Mouse (Mus musculus) right cerebral cortex, postnatal 4 days (tissue): Measurements from ENCODE around the gene H2-Oa.
A peak's percentile ranks its signal among the peaks of the same experiment; 100 is the strongest.

ENCODE experiments used
- DNase-seq: peaks from one replicate; pipeline ENCODE4 v3.0.0-alpha.2; 2022

The H2-Oa gene

DNA sequence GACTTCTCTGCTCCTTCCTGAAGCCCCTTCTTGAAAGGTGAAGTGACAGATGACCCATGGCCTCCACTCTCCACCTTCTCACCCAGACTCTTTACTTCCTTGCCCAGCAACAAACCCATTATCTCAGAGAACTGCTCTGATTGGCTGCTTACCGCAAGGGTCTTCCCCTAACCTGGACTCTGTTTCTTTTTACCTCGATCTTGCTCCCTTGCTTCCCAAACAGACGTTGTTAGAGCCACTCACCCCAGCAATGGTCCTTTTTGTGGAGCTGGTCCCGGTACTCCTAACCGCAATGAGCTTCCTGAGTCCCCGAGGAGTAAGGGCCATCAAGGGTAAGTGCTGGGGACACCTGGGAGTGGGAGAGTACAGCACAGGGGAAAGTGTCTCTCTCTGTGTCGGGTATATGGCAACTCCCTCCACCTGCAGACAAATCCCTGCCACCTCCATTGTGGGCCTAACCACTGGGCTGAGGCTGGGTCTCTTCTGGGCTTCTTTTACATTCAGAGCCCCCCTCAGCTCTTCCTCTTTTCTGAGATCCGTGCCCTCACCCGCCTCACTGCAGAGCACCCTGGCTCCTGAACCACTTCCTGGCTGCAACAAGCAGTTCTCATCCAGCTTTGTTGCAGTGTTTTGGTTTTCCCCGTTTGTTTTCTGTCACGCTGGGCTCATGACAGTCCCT lies at the start of gene H2-Oa:
Gene H2-Oa, plus strand, starts transcription at position 144 of the 679 bp plus-strand sequence.
- no peak for DNase-seq

DNA sequence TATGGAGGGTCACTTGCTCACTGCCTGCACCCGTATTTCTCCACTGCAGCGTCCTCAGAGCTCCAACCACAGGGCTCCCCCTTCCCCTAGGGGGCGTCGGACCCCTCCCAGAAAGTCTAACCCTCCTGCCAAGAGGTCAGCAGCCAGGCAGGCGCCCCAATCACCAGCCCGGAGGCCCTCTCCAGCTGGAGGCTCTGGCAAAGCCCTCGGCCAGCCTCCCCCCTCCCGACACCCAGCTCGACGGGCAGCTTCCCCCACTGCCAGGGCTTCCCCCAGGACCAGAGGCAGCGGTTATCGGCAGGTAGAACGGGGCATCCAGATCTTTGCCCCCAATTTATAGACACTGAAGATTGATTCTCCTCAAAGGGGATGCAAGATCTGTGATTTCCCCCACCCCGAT lies 46.2 kb upstream of the H2-Oa start:
- DNase-seq, result no peak

- DNase-seq, result no peak
These were observed 44.6 kb upstream of the H2-Oa start for GRCm38 (mm10) chr17:34047404-34048050.

DNA sequence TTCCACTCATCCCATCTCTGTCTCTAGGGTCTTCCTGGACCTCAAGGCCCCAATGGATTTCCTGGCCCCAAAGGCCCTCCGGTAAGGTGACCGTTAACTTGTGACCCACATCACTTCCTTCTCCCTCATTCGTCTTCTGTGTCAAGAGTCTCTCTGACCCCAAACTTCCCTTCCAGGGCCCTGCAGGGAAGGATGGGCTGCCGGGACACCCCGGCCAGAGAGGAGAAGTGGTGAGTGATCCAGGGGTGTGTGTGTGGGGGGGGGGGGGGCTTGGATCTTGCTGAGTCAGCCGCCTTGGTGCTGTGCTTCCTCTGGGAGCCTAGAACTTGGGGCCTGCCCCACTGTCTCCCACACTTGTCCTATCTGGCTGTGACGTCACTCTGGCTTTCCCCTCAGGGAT lies 34.9 kb upstream of the H2-Oa start:
- no peak for DNase-seq

- no peak for DNase-seq
These were observed 23.3 kb upstream of the H2-Oa start for GRCm38 (mm10) chr17:34068864-34069263.

DNA sequence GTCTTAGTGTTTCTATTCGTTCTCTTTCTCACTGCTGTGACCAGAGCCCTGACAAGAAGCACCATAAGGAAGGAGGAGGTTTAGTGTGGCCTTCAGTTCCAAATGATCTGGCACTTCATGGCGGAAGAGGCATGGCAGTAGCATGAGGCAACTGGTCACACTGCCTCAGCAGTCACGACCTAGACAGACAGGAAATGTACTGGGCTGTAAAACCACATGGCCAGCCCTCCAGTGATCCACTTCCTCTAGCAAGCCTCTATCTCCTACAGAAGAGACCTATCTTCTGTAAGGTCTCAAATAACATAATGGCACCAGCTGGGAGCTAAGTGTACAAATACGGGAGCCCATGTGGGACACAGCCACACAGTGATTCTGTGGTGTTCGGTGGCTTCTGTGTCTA lies 20.0 kb upstream of the H2-Oa start:
- DNase-seq, result no peak

GRCm38 (mm10) chr17:34075271-34075670 lies 16.9 kb upstream of the H2-Oa start:
- DNase-seq, result peak; percentile 86

DNA sequence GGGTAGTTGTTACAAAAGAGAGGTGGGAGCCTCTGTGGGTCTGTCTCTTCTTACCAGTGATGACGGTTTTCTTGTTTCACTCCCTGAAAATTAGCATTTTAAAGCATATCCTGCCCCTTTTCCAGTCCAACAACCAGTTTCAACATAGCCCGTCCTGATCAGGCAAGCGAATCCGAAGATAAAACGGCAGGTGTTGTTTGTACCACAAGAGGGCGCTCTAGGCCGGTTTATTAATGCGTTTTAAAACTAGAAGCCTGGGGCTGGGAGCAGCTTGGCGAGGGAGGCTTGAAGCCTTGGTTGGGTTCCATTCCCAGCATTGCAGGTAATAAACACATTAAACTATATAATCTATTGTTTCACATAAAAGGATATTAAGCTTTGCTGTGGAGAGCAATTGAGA lies 14.6 kb upstream of the H2-Oa start:
- DNase-seq, result peak; percentile 79

DNA sequence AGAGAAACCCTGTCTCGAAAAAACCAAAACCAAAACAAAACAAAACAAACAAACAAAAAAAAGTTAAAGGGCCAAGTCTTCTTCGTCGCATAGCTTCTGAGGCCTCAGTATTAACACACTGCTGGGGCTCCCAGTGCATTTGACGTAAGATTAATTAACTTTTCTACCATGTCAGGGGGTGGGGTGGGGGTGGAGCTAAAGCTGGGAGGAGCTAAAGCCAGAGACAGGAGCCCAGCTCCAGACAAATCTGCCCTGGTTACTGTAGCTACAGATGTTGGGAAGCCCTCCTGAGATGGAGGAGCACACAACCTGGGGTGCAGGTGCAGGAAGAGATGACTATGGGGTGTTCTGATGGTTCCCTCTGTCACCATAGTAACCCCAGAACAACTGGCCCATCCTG lies 14.0 kb upstream of the H2-Oa start:
- no peak for DNase-seq

DNA sequence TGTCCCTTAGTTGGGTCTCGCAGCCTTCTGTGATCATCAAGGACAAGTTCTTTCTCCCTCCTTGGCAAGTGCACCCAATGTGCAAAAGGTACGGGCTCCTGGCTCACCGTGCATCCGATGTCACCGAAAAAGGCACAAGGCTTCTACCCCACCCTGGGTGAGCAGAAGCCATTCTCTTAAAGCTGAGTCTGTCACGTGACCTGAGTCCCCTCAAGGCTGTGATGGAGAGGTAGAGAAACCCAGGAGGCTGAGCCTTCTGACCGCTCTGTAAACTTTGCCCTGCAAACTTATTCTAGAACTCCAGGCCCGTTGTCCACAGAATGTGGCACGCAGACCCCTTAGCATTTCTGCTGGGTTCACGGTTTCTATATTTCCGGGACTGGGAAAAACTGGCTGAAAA lies 13.1 kb upstream of the H2-Oa start:
- DNase-seq, result no peak

DNA sequence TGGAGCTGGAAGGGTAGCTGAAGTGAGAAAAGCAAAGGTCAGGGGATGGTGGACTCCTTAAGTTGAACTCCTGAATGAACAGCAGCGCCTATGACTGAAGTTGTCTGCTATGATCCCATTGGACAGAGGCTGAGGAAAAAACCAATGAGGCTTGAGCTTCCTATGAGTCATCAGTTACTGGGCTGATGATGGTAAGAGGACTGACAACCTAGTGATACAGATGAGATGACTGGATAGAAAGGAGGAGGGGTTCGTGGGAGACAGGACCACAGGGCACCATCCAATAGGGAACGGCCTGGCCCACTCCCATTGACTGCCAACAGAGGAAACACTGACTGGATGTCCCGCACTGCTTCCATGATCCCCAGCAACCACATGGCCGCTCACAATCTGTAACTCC lies 12.5 kb upstream of the H2-Oa start:
- no peak for DNase-seq

- DNase-seq, result no peak
These were observed 9.0 kb upstream of the H2-Oa start for GRCm38 (mm10) chr17:34083104-34083503.

GRCm38 (mm10) chr17:34087386-34087785 lies 4.8 kb upstream of the H2-Oa start:
- no peak for DNase-seq

GRCm38 (mm10) chr17:34088124-34088523 lies 4.0 kb upstream of the H2-Oa start:
- no peak for DNase-seq

DNA sequence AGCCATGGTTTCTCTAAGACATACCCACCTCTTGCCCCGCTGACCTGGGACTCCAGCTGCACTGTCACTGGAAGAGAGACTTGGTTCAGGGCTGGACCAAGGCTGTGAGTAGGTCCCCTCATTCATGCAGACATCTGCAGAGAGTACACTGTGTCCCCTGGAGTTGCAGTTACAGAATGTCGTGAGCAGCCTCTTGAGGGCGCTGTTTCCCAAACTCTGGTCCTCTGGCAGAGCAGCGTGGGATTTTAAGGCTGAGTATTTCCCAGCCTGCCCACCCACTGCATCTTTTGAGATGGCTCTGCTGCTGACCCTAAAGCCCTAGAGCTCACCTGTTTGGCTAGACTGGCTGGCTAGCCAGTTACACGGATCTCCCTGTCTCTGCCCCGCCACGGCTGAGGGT lies 1.2 kb upstream of the H2-Oa start:
- peak; percentile 26 for DNase-seq

GRCm38 (mm10) chr17:34093199-34093874 lies 1.2 kb downstream of the H2-Oa start:
- no peak for DNase-seq

GRCm38 (mm10) chr17:34094283-34095035 lies 2.3 kb downstream of the H2-Oa start:
- no peak for DNase-seq

DNA sequence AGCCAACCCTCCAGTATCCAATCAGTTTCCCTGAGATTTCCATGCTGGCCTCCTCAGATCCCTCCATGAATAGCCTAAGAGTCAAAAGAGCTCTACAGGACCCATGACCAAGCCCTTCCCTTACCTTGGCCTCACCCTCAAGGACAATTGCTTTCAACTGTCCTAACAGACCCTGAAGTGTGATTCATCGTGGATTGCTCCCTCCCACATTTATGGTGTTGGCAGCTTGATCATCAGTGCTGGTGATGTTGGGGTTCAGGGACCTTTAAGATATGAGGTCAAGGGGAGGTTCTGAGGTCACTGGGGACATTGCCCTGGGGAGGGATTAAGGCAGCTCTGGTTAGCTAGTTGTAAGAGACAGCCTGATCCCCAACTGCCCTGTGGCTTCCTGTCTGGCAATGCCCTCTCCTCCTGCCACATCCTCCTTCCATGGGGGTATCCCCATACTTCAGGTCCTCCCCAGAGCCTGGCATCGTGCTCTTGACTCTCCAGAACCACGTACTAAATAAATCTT lies 4.4 kb downstream of the H2-Oa start:
- DNase-seq, result no peak

DNA sequence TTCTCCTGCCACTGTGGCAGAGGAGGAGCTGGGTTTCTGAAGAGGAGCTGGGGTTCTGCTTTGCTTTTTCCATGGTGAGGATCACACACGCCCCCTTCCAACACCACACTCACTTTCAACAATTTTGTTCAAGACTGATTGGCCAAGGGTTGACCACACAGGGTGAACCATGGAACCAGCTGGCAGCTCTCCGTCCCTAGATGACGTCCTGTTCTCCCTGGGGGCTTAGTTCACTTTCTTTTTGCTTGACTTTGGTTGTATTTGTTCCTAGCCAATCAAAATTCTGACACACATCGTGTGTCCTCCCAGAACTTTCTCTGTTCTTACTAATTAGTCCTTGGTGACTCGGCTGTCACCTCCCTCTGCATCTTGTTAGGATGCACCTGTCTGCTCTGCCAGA lies 5.1 kb downstream of the H2-Oa start:
- DNase-seq, result no peak

DNA sequence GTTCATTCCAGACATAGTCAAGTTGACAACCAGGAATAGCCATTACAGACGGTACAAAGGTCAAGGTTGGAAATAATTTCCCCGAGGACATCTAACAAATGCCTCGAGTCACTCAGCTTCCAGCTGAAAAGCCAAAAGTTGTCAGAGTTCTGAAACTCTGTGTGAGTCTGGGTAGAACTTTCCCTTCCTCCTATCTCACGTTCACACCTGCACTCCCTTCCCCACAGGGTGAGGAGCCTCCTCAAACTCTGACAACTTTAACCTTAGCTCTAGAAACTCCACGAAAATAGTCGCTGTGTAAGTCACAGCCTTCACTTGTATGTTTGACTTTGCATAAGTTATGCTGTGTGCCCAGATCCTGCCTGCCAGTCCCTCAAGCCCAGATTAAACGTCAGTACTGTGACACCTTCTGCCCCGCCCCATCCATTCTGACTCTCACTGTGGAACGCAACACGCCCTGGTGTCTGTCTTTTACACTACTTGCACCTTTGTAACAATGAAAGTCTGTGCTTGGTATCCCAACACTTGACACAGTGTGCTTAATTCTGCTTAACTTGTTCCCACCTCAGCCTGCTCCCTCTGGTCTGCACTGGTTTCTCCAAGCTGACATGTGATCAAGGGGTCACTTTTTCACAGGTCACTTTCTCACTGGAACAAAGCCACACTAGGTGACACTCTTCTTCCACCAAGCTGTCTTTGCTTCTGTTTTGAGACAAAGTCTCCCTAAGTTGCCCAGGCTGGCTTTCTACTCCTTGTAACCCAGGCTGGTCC lies 6.8 kb downstream of the H2-Oa start:
- DNase-seq, result no peak

GRCm38 (mm10) chr17:34099531-34099930 lies 7.4 kb downstream of the H2-Oa start:
- DNase-seq, result no peak

DNA sequence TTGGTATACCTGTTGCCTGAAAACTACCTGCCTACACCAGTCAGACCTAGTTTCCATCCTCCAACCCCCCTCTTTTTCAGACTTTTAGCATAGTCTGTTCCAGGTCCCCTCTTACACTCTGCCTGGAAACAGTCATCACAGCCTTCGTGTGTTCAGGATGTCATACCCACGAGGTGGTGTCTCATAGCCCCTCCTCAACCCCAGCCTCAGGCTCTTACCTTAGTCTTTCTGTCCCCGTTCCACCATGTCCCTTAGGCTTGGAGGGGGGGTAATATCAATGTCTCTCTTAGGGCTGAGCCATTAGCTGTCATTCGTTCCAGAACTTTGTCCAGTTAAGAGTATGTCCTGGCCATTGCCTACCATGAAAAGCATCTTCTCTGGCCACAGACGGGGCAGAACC lies 9.0 kb downstream of the H2-Oa start:
- DNase-seq, result no peak
